Comparison of ENCODE assay signal across 12 mouse cellular contexts in the genomic region with DNA sequence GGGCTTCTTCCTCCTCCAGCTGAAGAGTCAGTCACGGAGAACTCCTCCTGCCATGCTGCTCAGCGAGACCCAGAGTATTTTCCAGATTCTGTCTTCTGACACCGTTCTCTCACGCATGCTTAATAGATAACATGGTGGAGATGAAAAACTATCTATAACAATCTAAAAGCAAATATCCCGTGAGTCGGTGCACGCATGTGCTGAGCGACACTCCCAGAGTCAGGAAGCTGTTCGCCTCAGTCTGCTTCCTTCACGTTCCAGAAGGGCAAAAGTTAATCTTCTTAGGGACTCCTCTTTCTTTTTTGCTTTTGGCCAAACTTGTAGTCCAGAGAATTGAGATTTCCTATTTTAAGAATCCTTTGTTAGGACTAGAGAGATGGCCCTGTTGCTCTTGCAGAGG.
DNase-seq lines count a peak whose midpoint lies in the region; ATAC-seq and TF ChIP-seq lines count a peak whose summit lies in the region.
"Had no signal": no experiment of that assay in that cellular context is flagged by ENCODE, and none has a peak within 500 bp of the region (broad histone marks: within the 10 kb centered on the region; RNA-seq: fewer than 3 reads in every experiment).

No protein-coding gene starts in this region.

- peaks cover 16% of the 10 kb centered on the region for H3K4me1 ChIP-seq in forebrain, embryonic 12.5 days
- peaks cover 10% of the 10 kb centered on the region; the same call in 1 of the 2 replicates for H3K4me1 ChIP-seq in forebrain, embryonic 14.5 days (ENCODE audit: control insufficient read depth, insufficient read depth, low read length)
- H3K4me1 ChIP-seq in hindbrain, embryonic 13.5 days (replicated peaks) = peaks cover 17% of the 10 kb centered on the region
- H3K4me1 ChIP-seq in hindbrain, embryonic 12.5 days = peaks cover 5% of the 10 kb centered on the region; the same call in 1 of the 2 replicates
- H3K4me1 ChIP-seq in intestine, embryonic 15.5 days (replicated peaks) = no peaks in the 10 kb centered on the region
- H3K4me1 ChIP-seq in neural tube, embryonic 15.5 days = peaks cover 9% of the 10 kb centered on the region
- H3K4me1 ChIP-seq in liver, postnatal 0 days (ENCODE audit: insufficient read depth) = no peaks in the 10 kb centered on the region

- no peaks in the 10 kb centered on the region for H3K9me3 ChIP-seq in forebrain, embryonic 12.5 days
- H3K9me3 ChIP-seq in forebrain, embryonic 14.5 days (replicated peaks; ENCODE audit: control insufficient read depth, low read length) = no peaks in the 10 kb centered on the region
- H3K9me3 ChIP-seq in hindbrain, embryonic 13.5 days = no peaks in the 10 kb centered on the region
- no peaks in the 10 kb centered on the region for H3K9me3 ChIP-seq in hindbrain, embryonic 12.5 days (replicated peaks)
- no peaks in the 10 kb centered on the region for H3K9me3 ChIP-seq in intestine, embryonic 15.5 days
- no peaks in the 10 kb centered on the region for H3K9me3 ChIP-seq in neural tube, embryonic 15.5 days (replicated peaks)
- no peaks in the 10 kb centered on the region for H3K9me3 ChIP-seq in liver, postnatal 0 days (ENCODE audit: low read length)
- H3K9me3 ChIP-seq: G1E; limb, embryonic 12.5 days had no signal

- no peaks in the 10 kb centered on the region for H3K27me3 ChIP-seq in forebrain, embryonic 12.5 days
- no peaks in the 10 kb centered on the region for H3K27me3 ChIP-seq in forebrain, embryonic 14.5 days (replicated peaks; ENCODE audit: control insufficient read depth, insufficient read depth, low read length)
- H3K27me3 ChIP-seq in hindbrain, embryonic 13.5 days = no peaks in the 10 kb centered on the region
- no peaks in the 10 kb centered on the region for H3K27me3 ChIP-seq in hindbrain, embryonic 12.5 days
- no peaks in the 10 kb centered on the region for H3K27me3 ChIP-seq in intestine, embryonic 15.5 days (replicated peaks)
- H3K27me3 ChIP-seq in neural tube, embryonic 15.5 days (replicated peaks) = no peaks in the 10 kb centered on the region
- no peaks in the 10 kb centered on the region for H3K27me3 ChIP-seq in liver, postnatal 0 days (ENCODE audit: insufficient read depth, low read length)
- H3K27me3 ChIP-seq: limb, embryonic 12.5 days had no signal

- no peak for ATAC-seq in forebrain, embryonic 12.5 days (ENCODE audit: low FRiP score)
- no peak for ATAC-seq in forebrain, embryonic 14.5 days
- ATAC-seq in hindbrain, embryonic 13.5 days (ENCODE audit: low FRiP score) = no peak
- no peak for ATAC-seq in hindbrain, embryonic 12.5 days (ENCODE audit: low FRiP score)
- ATAC-seq in intestine, embryonic 15.5 days = peak; percentile 63; the same call in 1 of the 2 replicates
- no peak for ATAC-seq in neural tube, embryonic 15.5 days (ENCODE audit: low FRiP score)
- no peak for ATAC-seq in liver, postnatal 0 days

- no peak overlapping the region for H3K9ac ChIP-seq in forebrain, embryonic 12.5 days
- no peak overlapping the region for H3K9ac ChIP-seq in forebrain, embryonic 14.5 days (ENCODE audit: low read length)
- no peak overlapping the region for H3K9ac ChIP-seq in hindbrain, embryonic 13.5 days
- H3K9ac ChIP-seq in hindbrain, embryonic 12.5 days = no peak overlapping the region
- H3K9ac ChIP-seq in intestine, embryonic 15.5 days = no peak overlapping the region
- no peak overlapping the region for H3K9ac ChIP-seq in neural tube, embryonic 15.5 days (replicated peaks)
- no peak overlapping the region for H3K9ac ChIP-seq in liver, postnatal 0 days (replicated peaks)
- H3K9ac ChIP-seq: limb, embryonic 12.5 days had no signal

- H3K4me2 ChIP-seq in forebrain, embryonic 12.5 days = peak overlapping the region; percentile 24; the same call in 1 of the 2 replicates
- H3K4me2 ChIP-seq in forebrain, embryonic 14.5 days (ENCODE audit: low read length) = no peak overlapping the region
- peak overlapping the region; percentile 10; the same call in 1 of the 2 replicates for H3K4me2 ChIP-seq in hindbrain, embryonic 13.5 days
- H3K4me2 ChIP-seq in hindbrain, embryonic 12.5 days (replicated peaks) = no peak overlapping the region
- peak overlapping the region; percentile 4; the same call in 1 of the 2 replicates for H3K4me2 ChIP-seq in intestine, embryonic 15.5 days (replicated peaks)
- H3K4me2 ChIP-seq in neural tube, embryonic 15.5 days = peak overlapping the region; percentile 5; the same call in 1 of the 2 replicates
- no peak overlapping the region for H3K4me2 ChIP-seq in liver, postnatal 0 days (ENCODE audit: low read depth, low read length)
- H3K4me2 ChIP-seq: limb, embryonic 12.5 days had no signal

- no peak for DNase-seq in forebrain, embryonic 14.5 days (ENCODE audit: low spot score)
- DNase-seq in liver, postnatal 0 days = no peak
- DNase-seq in frontal cortex, adult 2 months (ENCODE audit: extremely low spot score in 1 of 2, low spot score in 1 of 2) = no peak
- DNase-seq: adrenal gland, postnatal 14 days; cerebellum, postnatal 14 days had no signal

- no peak for TF ChIP-seq EP300 in liver, postnatal 0 days (IDR thresholded peaks at IDR 0.05; ENCODE audit: low read depth)

- WGBS in forebrain, embryonic 12.5 days = 40% methylated on average over 10 of the region's 10 CpGs
- 43% methylated on average over 10 of the region's 10 CpGs for WGBS in forebrain, embryonic 14.5 days
- 33% methylated on average over 10 of the region's 10 CpGs for WGBS in hindbrain, embryonic 13.5 days
- 44% methylated on average over 10 of the region's 10 CpGs for WGBS in hindbrain, embryonic 12.5 days
- WGBS in intestine, embryonic 15.5 days = 45% methylated on average over 10 of the region's 10 CpGs
- 54% methylated on average over 10 of the region's 10 CpGs for WGBS in neural tube, embryonic 15.5 days
- WGBS in liver, postnatal 0 days (ENCODE audit: insufficient replicate concordance) = 52% methylated on average over 10 of the region's 10 CpGs

- no peak overlapping the region for H3K27ac ChIP-seq in forebrain, embryonic 12.5 days
- H3K27ac ChIP-seq in forebrain, embryonic 14.5 days (ENCODE audit: low read depth, low read length) = no peak overlapping the region
- H3K27ac ChIP-seq in hindbrain, embryonic 13.5 days = no peak overlapping the region
- no peak overlapping the region for H3K27ac ChIP-seq in hindbrain, embryonic 12.5 days
- no peak overlapping the region for H3K27ac ChIP-seq in intestine, embryonic 15.5 days
- no peak overlapping the region for H3K27ac ChIP-seq in neural tube, embryonic 15.5 days (replicated peaks)
- no peak overlapping the region for H3K27ac ChIP-seq in liver, postnatal 0 days (ENCODE audit: low read depth)
- H3K27ac ChIP-seq: limb, embryonic 12.5 days had no signal

- no peaks in the 10 kb centered on the region for H3K36me3 ChIP-seq in forebrain, embryonic 12.5 days (replicated peaks)
- H3K36me3 ChIP-seq in forebrain, embryonic 14.5 days (ENCODE audit: control insufficient read depth, insufficient read depth, low read length) = no peaks in the 10 kb centered on the region
- H3K36me3 ChIP-seq in hindbrain, embryonic 13.5 days = no peaks in the 10 kb centered on the region
- H3K36me3 ChIP-seq in hindbrain, embryonic 12.5 days = no peaks in the 10 kb centered on the region
- H3K36me3 ChIP-seq in intestine, embryonic 15.5 days = no peaks in the 10 kb centered on the region
- H3K36me3 ChIP-seq in neural tube, embryonic 15.5 days = no peaks in the 10 kb centered on the region
- no peaks in the 10 kb centered on the region for H3K36me3 ChIP-seq in liver, postnatal 0 days (replicated peaks; ENCODE audit: insufficient read depth, low read length)
- H3K36me3 ChIP-seq: G1E; limb, embryonic 12.5 days had no signal

- TF ChIP-seq CTCF in liver, postnatal 0 days (IDR thresholded peaks at IDR 0.05; ENCODE audit: low read depth) = no peak

- H3K4me3 ChIP-seq in forebrain, embryonic 12.5 days (replicated peaks) = no peak overlapping the region
- H3K4me3 ChIP-seq in forebrain, embryonic 14.5 days (ENCODE audit: low read depth, low read length) = no peak overlapping the region
- H3K4me3 ChIP-seq in hindbrain, embryonic 13.5 days = no peak overlapping the region
- no peak overlapping the region for H3K4me3 ChIP-seq in hindbrain, embryonic 12.5 days
- H3K4me3 ChIP-seq in intestine, embryonic 15.5 days (replicated peaks) = no peak overlapping the region
- H3K4me3 ChIP-seq in neural tube, embryonic 15.5 days (replicated peaks) = no peak overlapping the region
- H3K4me3 ChIP-seq in liver, postnatal 0 days (ENCODE audit: low read depth, low read length) = no peak overlapping the region
- H3K4me3 ChIP-seq: limb, embryonic 12.5 days had no signal

Comparison
In these comparisons a context has a peak if more than half of its experiments do, and no peak if none do; other contexts are left out.
1. H3K4me2 ChIP-seq: peak in forebrain, embryonic 12.5 days (single experiment), hindbrain, embryonic 13.5 days (single experiment), intestine, embryonic 15.5 days (single experiment) and neural tube, embryonic 15.5 days (single experiment); none in forebrain, embryonic 14.5 days (single experiment), hindbrain, embryonic 12.5 days (single experiment) and liver, postnatal 0 days (single experiment).